Mouse (Mus musculus): Measurements from ENCODE around the gene Grn.

- no peak for TF ChIP-seq EP300 (IDR thresholded peaks at IDR 0.05; ENCODE audit: low read depth)
- TF ChIP-seq CTCF (IDR thresholded peaks at IDR 0.05; ENCODE audit: low read depth), result no peak
Observed at GRCm38 (mm10) chr11:102479581-102479980, 49.5 kb downstream of the Grn start.
